Mouse (Mus musculus): ENCODE data around the gene Pip5k1a.

Pip5k1a gene

GRCm38 (mm10) chr3:95106338-95107117, at the start of gene Pip5k1a:
Pip5k1a (minus strand) TSS chr3:95106930.
- in situ Hi-C loops (cut with MboI; ENCODE audit: unreplicated experiment in 2 of 2), result no loop called here

DNA sequence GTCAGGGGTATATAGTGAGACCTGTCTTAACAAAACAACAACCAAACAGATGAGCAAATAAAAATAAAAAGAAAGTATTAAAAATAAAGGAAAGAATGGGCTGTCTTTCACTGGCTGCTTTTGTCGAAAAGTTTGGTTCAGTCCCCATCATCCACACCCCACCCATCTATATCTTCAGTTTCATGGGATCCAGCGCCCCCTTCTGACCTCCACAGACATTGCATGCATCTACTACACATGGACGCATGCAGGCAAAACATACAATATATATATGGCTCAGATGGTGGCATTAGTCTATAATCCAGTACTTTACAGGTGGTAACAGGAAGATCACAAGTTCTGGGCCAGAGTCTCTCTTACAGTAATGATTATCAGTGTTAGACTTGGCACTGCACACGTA, 47.1 kb upstream of the Pip5k1a start:
- in situ Hi-C loops (cut with MboI; ENCODE audit: unreplicated experiment in 2 of 2), result loop anchor here in 1 of 2 experiments (10.0 kb wide), 1 partner anchor 99 kb away; no protein-coding TSS in a partner anchor

DNA sequence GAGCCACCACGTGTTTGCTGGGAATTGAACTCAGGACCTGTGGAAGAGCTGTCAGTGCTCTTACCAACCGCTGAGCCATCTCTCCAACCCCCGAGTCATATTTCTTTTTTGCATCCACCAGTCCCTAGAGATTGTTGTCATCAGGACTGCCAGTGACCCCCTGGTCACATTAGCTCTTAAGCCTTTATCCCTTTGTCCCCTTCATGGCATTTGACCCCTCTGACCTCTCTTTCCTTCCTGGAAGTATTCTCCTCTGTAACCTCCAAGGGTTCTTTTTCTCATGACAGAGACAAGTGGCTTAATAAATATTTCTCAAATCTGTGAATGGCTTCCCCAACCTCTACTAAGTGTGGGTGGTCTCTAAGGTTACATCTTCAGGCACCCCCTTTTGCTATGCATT, 41.2 kb upstream of the Pip5k1a start:
- in situ Hi-C loops (cut with MboI; ENCODE audit: unreplicated experiment in 2 of 2), result loop anchor here in 1 of 2 experiments (5.0 to 25.0 kb wide), 2 partner anchors 91 to 114 kb away; partner anchors contain the start of gene Bnipl

DNA sequence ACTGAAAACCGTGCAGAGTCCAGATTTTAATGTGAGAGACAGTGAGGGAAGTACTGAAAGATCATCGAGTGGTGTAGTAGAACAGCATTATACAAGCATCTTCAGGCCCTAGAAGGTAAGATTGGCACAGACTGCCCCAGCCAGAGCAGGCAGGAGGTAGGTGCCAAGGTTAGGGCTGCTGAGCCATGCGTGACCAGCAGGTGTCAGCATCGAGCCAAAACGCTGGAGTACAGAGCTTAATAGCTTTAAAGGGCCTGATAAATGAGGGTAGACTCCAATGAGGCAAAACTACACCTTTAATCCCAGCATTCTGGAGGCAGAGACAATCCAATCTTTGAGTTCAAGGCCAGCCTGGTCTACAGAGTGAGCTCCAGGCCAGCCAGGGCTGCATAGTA, 35.9 kb upstream of the Pip5k1a start:
- in situ Hi-C loops (cut with MboI; ENCODE audit: unreplicated experiment in 2 of 2), result loop anchor here (5.0 to 25.0 kb wide), 3 partner anchors 75 to 120 kb away; partner anchors contain the start of genes Bnipl (in 1 of the 2) and Gabpb2 (in 1 of the 2)

DNA sequence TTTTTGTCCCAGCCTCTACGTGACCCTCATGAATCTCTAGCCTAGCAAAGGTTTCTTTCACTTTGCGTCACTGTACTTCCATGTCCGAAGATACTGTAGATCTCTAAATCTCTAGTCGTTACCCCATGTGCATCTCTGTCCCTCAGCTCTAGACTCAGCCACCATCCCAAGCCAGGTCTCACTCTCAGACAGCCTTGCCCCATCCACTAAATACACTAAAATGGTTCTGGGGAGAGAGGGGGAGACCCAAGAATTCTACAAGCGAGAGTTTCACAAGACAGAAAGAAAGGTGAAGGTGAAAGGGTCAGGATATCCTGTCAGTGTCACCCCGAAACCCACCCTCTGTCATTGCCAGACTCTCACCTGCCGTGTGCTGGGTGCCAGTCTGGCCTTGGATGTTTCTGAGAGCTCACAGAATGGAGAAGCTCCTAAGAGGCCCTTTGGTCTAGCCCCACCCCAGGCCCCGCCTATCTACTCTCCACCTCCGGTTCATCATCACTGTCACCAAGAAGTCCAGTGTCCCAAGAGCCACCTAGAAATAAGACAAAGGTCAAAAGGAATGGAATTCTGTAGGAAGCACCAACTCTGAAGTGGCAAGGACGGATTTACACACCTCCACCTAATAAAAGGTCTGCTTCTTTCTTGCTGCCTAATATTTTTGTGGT, 35.4 kb upstream of the Pip5k1a start, which contains the start of gene Tnfaip8l2:
Tnfaip8l2 (minus strand) TSS at position 409 of the 665 bp plus-strand sequence.
- in situ Hi-C loops (cut with MboI; ENCODE audit: unreplicated experiment in 2 of 2), result loop anchor here (5.0 to 25.0 kb wide), 3 partner anchors 75 to 120 kb away; partner anchors contain the start of genes Bnipl (in 1 of the 2) and Gabpb2 (in 1 of the 2)

- in situ Hi-C loops (cut with MboI; ENCODE audit: unreplicated experiment in 2 of 2), result loop anchor here (5.0 to 25.0 kb wide), 3 partner anchors 76 to 121 kb away; partner anchors contain the start of genes Bnipl (in 1 of the 2) and Gabpb2 (in 1 of the 2)
Measured at GRCm38 (mm10) chr3:95141474-95141873, 34.7 kb upstream of the Pip5k1a start.

DNA sequence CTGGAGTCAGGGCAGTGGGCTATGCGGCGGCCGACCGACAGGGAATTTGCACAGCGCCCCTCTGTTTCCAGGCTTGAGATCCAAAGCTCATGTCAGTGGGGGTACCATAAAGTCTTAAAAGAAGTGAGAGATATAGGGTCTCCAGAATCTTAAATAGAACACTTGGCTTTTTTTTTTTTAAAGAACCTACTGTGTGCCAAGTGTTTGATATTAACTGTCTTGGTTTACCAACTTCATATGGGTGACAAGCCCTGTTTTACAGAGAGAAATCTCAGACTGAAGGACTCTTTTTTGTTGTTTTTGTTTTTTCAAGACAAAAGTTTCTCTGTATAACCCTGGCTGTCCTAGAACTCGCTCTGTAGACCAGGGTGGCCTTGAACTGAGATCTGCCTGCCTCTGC, 34.1 kb upstream of the Pip5k1a start:
- in situ Hi-C loops (cut with MboI; ENCODE audit: unreplicated experiment in 2 of 2), result loop anchor here (5.0 to 25.0 kb wide), 3 partner anchors 77 to 122 kb away; partner anchors contain the start of genes Bnipl (in 1 of the 2) and Gabpb2 (in 1 of the 2)

DNA sequence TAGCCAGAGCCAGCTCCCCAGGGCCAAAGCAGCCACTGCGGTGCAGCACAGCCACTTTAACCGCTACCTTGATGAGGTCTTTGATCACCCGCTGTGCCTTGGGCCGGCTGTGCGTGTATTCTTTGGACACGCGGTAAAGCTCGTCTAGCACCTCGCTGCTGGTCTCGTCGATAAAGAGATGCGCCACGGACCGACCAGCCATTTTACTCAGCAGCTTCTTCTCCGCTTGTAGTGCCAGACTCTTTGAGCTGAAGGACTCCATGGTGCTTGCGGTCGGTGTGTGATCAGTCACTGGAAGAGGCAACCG, 33.5 kb upstream of the Pip5k1a start:
- in situ Hi-C loops (cut with MboI; ENCODE audit: unreplicated experiment in 2 of 2), result loop anchor here (5.0 to 25.0 kb wide), 3 partner anchors 77 to 122 kb away; partner anchors contain the start of genes Bnipl (in 1 of the 2) and Gabpb2 (in 1 of the 2)

- in situ Hi-C loops (cut with MboI; ENCODE audit: unreplicated experiment in 2 of 2), result loop anchor here (5.0 to 25.0 kb wide), 3 partner anchors 78 to 123 kb away; partner anchors contain the start of genes Bnipl (in 1 of the 2) and Gabpb2 (in 1 of the 2)
Measured at GRCm38 (mm10) chr3:95139586-95140288, 33.0 kb upstream of the Pip5k1a start.

DNA sequence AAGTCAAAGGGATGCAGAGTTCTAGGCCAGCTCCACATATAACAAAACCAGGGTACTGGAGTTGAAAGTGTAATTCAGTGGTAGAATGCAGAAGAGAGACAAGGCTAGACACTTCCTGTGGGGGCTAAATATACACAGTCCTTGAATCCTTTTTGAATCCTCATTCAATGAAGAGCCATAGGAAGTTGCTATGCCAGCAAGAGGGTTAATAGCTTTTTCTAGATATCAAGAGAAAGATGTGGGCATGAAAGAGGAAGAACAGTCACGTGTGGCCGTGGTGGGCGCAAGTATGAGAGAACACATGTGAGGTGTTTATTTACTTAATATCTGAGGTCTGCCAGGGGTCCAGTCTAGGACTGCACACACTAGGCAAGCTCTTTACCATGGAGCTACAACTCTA, 29.6 kb upstream of the Pip5k1a start:
- in situ Hi-C loops (cut with MboI; ENCODE audit: unreplicated experiment in 2 of 2), result loop anchor here in 1 of 2 experiments (25.0 kb wide), 1 partner anchor 126 kb away; the partner anchor contains the start of gene Bnipl

GRCm38 (mm10) chr3:95135433-95136052, 28.8 kb upstream of the Pip5k1a start:
- in situ Hi-C loops (cut with MboI; ENCODE audit: unreplicated experiment in 2 of 2), result loop anchor here in 1 of 2 experiments (25.0 kb wide), 1 partner anchor 127 kb away; the partner anchor contains the start of gene Bnipl

DNA sequence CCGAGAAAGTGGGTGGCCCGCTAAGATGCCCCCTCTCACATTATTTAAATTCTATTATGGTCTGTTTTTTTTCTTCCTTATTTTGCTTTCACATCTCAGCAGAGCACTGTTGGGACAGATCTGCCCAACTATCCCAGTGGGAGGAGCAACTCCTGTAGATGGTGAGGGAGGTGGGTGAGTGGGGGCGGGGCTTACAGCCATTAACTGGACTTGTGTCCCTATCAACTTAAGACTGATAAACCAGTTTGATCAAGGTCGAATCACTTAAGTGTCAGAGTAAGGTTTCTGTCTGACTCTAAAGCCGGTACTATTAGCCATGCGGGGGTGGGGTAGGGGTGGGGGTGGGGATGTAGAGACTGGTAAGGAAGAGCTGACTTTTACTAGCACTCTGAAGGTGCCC, 28.3 kb upstream of the Pip5k1a start:
- in situ Hi-C loops (cut with MboI; ENCODE audit: unreplicated experiment in 2 of 2), result loop anchor here in 1 of 2 experiments (25.0 kb wide), 1 partner anchor 127 kb away; the partner anchor contains the start of gene Bnipl

GRCm38 (mm10) chr3:95134133-95134532, 27.4 kb upstream of the Pip5k1a start:
- in situ Hi-C loops (cut with MboI; ENCODE audit: unreplicated experiment in 2 of 2), result loop anchor here in 1 of 2 experiments (25.0 kb wide), 1 partner anchor 128 kb away; the partner anchor contains the start of gene Bnipl

- in situ Hi-C loops (cut with MboI; ENCODE audit: unreplicated experiment in 2 of 2), result loop anchor here in 1 of 2 experiments (25.0 kb wide), 1 partner anchor 129 kb away; the partner anchor contains the start of gene Bnipl
Measured at GRCm38 (mm10) chr3:95133680-95134101, 27.0 kb upstream of the Pip5k1a start, which contains the start of the genes Scnm1 and Lysmd1. Scnm1 (minus strand) TSS chr3:95134011. Lysmd1 (plus strand) TSS chr3:95134088.

- in situ Hi-C loops (cut with MboI; ENCODE audit: unreplicated experiment in 2 of 2), result loop anchor here in 1 of 2 experiments (25.0 kb wide), 1 partner anchor 129 kb away; the partner anchor contains the start of gene Bnipl
Measured at GRCm38 (mm10) chr3:95133176-95133575, 26.4 kb upstream of the Pip5k1a start.

DNA sequence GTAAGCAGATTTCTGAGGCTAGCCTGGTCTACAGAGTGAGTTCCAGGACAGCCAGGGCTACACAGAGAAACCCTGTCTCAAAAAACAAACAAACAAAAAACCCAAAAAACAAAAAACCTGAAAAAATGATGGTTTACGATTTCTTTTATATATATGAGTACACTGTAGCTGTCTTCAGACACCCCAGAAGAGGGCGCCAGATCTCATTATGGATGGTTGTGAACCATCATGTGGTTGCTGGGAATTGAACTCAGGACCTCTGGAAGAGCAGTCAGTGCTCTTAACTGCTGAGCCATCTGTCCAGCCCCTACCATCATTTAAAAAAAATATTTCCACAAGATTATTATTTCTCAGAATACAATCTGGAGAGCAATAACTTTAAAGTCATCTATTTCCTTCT, 25.7 kb upstream of the Pip5k1a start:
- in situ Hi-C loops (cut with MboI; ENCODE audit: unreplicated experiment in 2 of 2), result loop anchor here in 1 of 2 experiments (25.0 kb wide), 1 partner anchor 130 kb away; the partner anchor contains the start of gene Bnipl

- in situ Hi-C loops (cut with MboI; ENCODE audit: unreplicated experiment in 2 of 2), result loop anchor here in 1 of 2 experiments (25.0 kb wide), 1 partner anchor 132 kb away; the partner anchor contains the start of gene Bnipl
Measured at GRCm38 (mm10) chr3:95130081-95130480, 23.4 kb upstream of the Pip5k1a start.

GRCm38 (mm10) chr3:95129226-95129651, 22.5 kb upstream of the Pip5k1a start:
- in situ Hi-C loops (cut with MboI; ENCODE audit: unreplicated experiment in 2 of 2), result loop anchor here in 1 of 2 experiments (25.0 kb wide), 1 partner anchor 133 kb away; the partner anchor contains the start of gene Bnipl

GRCm38 (mm10) chr3:95124972-95125371, 18.2 kb upstream of the Pip5k1a start:
- in situ Hi-C loops (cut with MboI; ENCODE audit: unreplicated experiment in 2 of 2), result loop anchor here in 1 of 2 experiments (25.0 kb wide), 1 partner anchor 137 kb away; the partner anchor contains the start of gene Bnipl

Measured in v-Abl transformed pro-B cells (cell line).